Mouse (Mus musculus) thymus, adult 2 months (tissue): ENCODE data around the gene Bard1. TPM values are rescaled to one million over a fixed set of nuclear protein-coding genes. Genes with fewer than 3 reads are reported as not detected.

Experiments
- DNase-seq: peaks from one replicate; pipeline ENCODE4 v3.0.0; 2021
- H3K27ac ChIP-seq: fragments of 200-500 bp; 2 replicates; pipeline ENCODE4 v1.5.1; 2012; ENCODE audit warnings: low read length, control low read depth; ENCODE audit not compliant: control insufficient read depth, insufficient read depth
- H3K27me3 ChIP-seq: fragments of 200-500 bp; 2 replicates; pipeline ENCODE4 v1.6.1; 2012; ENCODE audit warnings: mild to moderate bottlenecking, low read length, moderate library complexity, mixed read lengths; ENCODE audit not compliant: control insufficient read depth, insufficient read depth
- H3K36me3 ChIP-seq: fragments of 200-500 bp; 2 replicates; pipeline ENCODE4 v1.6.1; 2012; ENCODE audit warnings: mild to moderate bottlenecking, low read length, moderate library complexity; ENCODE audit not compliant: control insufficient read depth, insufficient read depth
- H3K4me1 ChIP-seq: fragments of 200-500 bp; replicated peaks from 2 replicates; pipeline ENCODE4 v1.6.1; 2012; ENCODE audit warnings: low read length; ENCODE audit not compliant: control insufficient read depth, insufficient read depth
- H3K4me3 ChIP-seq: fragments of 200-500 bp; 2 replicates; pipeline ENCODE4 v1.5.1; 2012; ENCODE audit warnings: mild to moderate bottlenecking, low read length, control low read depth, moderate library complexity; ENCODE audit not compliant: control insufficient read depth, insufficient read depth
- CTCF ChIP-seq: fragments of 200-500 bp; IDR thresholded peaks from 2 replicates; pipeline ENCODE4 v1.5.1; 2012; ENCODE audit warnings: mild to moderate bottlenecking, control low read depth, low read length, moderate library complexity, borderline replicate concordance; ENCODE audit not compliant: control insufficient read depth, poor library complexity, insufficient read depth; ENCODE audit errors: extremely low read depth
- POLR2A ChIP-seq: fragments of 200-500 bp; IDR thresholded peaks from 2 replicates; pipeline ENCODE4 v1.6.1; 2012; ENCODE audit warnings: mild to moderate bottlenecking, low read length, control low read depth, moderate library complexity; ENCODE audit not compliant: control insufficient read depth, poor library complexity, insufficient read depth; ENCODE audit errors: extremely low read depth
- WGBS: fragments of 180-500 bp; shearing (Covaris S2); methylation state at CpG from one replicate; pipeline ENCODE4 v1.1.7; 2018; 5-methylcytosine and 5-hydroxymethylcytosine counted together
- polyA plus RNA-seq: library from polyadenylated mRNA; depleted of rRNA; stranded (reverse); fragments of >200 nt; gene quantifications from 2 replicates; pipeline ENCODE4 v1.2.3, GENCODE M21; 2012

The Bard1 gene
- polyA plus RNA-seq, 1 experiment, result 9.8 TPM

DNA sequence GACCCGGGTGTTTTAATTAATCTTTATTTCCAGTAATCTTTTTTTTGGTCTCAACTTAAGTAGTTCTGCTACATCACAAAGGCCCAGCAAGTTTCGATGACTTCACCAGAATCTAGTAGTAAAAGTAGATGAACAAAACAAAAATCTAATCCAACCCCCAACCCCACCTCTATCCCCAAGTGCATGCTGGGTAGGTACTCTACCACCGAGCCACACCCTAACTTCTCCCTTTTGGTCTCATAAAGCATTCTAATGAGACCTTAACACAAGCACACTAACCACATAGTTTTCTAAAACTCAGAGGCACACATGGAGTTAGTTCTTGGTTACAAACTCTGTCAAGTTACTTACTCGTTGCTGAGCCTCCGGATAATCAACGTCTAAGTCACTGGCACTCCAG is 3.2 kb upstream of the Bard1 start:
- H3K4me1 ChIP-seq, result peaks cover 5% of the 10 kb centered on the region
- no peak overlapping the region for H3K4me3 ChIP-seq
- H3K27ac ChIP-seq, result no peak overlapping the region
- no peaks in the 10 kb centered on the region for H3K36me3 ChIP-seq
- H3K27me3 ChIP-seq, result no peaks in the 10 kb centered on the region
- no peak for TF ChIP-seq CTCF
- no peak for TF ChIP-seq POLR2A
- no peak for DNase-seq
- 96% methylated on average over 6 of the region's 6 CpGs for WGBS

DNA sequence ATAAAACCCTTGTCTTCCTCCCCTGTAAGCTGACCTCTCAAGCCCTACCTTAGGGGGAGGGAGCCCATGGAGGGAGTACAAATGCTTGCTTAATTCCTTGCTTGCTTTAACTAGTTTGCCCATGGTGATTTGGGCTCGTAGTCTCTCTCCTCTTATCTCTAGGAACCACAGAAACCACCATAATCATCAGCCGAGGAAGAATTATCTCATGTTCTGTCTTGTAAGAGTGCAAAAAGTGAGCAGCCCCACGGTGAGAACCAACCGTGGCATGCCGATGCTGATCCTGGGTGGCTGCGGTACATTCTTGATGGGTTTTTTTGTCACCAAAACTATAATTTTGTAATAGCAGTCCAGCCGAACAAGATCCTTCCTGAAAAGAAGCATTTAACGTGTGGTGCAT is 2.8 kb upstream of the Bard1 start:
- no peaks in the 10 kb centered on the region for H3K36me3 ChIP-seq
- H3K27me3 ChIP-seq, result no peaks in the 10 kb centered on the region
- DNase-seq, result no peak
- TF ChIP-seq CTCF (no peak), POLR2A (no peak)
- no peak overlapping the region for H3K27ac ChIP-seq
- H3K4me1 ChIP-seq, result peaks cover 5% of the 10 kb centered on the region
- WGBS, result 78% methylated on average over 8 of the region's 8 CpGs
- H3K4me3 ChIP-seq, result no peak overlapping the region

DNA sequence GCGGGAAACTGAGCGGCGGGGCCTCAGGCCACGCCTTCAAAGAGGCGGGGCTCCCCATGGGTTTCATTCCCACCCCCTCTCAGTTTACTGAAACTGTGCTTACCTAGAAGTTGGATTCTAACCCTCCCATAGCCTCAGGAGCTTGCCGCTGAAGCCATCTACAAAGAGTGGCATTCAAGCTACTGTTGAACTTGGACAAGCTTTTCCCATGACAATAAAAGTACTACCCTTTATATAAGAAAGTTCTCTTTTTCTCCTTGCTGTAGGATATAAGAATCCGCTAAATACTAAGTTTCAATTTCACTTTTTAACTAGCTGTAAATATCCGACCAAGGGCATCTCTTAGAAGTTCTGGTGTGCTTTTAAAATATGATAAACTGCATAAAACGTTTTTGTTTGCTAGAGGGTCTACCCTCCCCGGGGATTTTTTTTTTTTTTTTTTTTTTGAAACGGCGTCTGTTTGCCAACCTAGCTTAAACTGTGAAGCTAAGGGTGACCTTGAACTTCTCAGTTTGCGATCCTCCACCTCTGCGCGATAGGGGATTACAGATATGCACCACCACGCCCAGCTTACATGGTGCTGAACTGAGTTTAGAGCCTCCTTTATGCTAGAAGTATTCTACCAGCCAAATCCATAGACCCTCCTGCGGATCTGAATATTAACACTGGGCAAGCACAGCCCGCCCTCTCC is 373 bp upstream of the Bard1 start:
- TF ChIP-seq CTCF, result no peak
- TF ChIP-seq POLR2A, result no peak
- H3K4me3 ChIP-seq, result peak overlapping the region; percentile 68
- H3K36me3 ChIP-seq, result no peaks in the 10 kb centered on the region
- peak overlapping the region; percentile 45; the same call in 1 of the 2 replicates for H3K27ac ChIP-seq
- WGBS, result 12% methylated on average over 18 of the region's 18 CpGs
- H3K27me3 ChIP-seq, result no peaks in the 10 kb centered on the region
- peaks cover 13% of the 10 kb centered on the region for H3K4me1 ChIP-seq
- peak; percentile 98 for DNase-seq

DNA sequence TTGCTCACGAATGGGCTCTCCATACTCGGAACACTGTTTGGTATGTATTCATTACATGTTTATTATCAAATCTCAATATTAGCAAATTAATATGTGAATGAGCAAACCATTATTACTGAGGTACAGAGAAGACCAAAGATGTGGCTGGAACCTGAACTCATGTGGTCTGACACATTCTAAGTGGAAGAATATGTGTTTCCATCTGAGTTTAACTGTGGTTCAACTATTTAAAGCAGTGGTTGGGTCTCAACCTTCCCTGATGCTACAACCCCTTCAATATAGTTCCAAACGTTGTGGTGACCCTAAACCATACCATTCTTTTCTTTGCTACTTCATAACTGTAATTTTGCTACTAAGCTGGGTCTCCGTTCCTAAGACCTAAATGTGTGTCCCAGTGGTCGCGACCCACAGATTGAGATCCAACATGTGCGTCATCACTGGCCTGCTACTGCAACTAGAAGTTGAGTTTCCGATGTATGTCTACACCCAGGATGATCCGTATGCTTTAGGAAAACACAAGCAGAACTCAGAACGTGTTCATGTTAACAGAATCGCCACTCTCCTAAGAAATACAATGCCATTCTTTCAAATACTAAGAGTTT is 1.5 kb downstream of the Bard1 start:
- Histone ChIP-seq H3K36me3 (no peaks in the 10 kb centered on the region), H3K4me3 (peak overlapping the region; percentile 2; the same call in 1 of the 2 replicates), H3K27me3 (no peaks in the 10 kb centered on the region), H3K27ac (peak overlapping the region; percentile 24; the same call in 1 of the 2 replicates), H3K4me1 (peaks cover 13% of the 10 kb centered on the region)
- no peak for TF ChIP-seq POLR2A
- no peak for TF ChIP-seq CTCF
- DNase-seq, result no peak
- 48% methylated on average over 11 of the region's 11 CpGs for WGBS

DNA sequence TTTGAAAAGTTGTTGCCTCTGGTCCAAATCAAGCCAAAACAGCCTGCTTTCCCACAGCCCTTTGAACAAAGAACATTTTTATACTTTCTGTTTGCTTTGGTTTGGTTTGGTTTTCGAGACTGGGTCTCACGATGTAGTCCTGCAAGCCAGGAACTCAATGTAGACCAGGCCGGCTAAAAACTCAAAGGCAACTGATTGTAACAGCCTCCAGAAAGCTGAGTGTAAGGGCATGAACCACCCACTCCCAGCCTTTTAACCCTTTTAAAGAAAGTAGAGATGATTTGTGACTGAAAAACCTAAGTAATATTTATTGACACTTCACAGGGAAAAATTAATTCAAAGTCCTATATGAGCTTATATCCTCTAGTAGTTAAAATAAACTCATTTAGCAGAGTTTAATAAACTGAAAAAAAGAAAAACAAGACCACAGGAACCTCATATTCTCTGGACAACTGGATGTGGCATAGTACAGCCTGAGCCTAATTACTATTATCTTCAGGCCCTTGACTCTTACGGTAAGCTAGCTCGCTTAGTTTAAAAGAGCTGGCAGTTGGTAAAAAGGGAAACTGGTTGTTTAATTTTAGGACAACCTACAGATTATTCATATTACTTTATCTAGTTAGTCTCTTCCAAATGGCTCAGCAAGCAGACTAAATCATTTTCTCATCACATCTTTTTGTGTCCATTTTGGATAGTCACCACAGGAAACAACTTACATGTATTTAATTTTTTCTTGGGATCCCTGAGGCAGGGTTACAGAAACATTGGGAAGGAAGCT is 2.2 kb downstream of the Bard1 start:
- 32% methylated on average over 5 of the region's 5 CpGs for WGBS
- no peaks in the 10 kb centered on the region for H3K36me3 ChIP-seq
- TF ChIP-seq POLR2A (no peak), CTCF (no peak)
- no peak for DNase-seq
- no peak overlapping the region for H3K4me3 ChIP-seq
- H3K4me1 ChIP-seq, result peaks cover 13% of the 10 kb centered on the region
- H3K27me3 ChIP-seq, result no peaks in the 10 kb centered on the region
- H3K27ac ChIP-seq, result peak overlapping the region; percentile 54; the same call in 1 of the 2 replicates

DNA sequence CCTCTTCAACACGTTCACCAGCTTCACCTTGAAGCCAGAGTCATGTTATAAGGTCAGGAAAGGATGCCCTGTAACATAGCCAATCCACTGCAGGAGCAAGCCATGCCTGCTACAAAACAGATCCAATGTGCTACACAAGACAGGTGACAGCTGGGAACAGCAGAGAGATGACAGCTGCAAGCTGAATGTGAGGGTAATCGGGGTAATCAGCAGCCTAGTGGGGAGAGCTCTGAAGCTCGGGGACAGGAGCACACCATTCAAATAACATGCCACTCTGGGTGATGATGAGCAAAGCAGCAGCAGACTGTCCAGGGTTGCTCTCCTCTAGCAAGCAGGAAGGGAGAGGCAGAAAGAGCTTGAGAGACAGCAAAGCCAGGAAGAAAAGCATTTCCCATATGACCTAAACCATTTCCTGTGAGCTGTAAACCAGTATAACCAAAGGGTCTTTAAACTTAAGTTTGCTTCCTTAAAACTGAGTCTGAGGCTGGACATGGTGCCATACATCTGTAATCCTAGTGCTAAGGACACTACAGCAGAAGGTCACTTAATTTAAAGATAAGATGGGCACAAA is 2.9 kb downstream of the Bard1 start:
- TF ChIP-seq CTCF (no peak), POLR2A (no peak)
- H3K27me3 ChIP-seq, result no peaks in the 10 kb centered on the region
- H3K4me1 ChIP-seq, result peaks cover 13% of the 10 kb centered on the region
- DNase-seq, result peak; percentile 31
- no peaks in the 10 kb centered on the region for H3K36me3 ChIP-seq
- H3K27ac ChIP-seq, result peak overlapping the region; percentile 91
- 5% methylated on average over 3 of the region's 3 CpGs for WGBS
- no peak overlapping the region for H3K4me3 ChIP-seq
